Mouse (Mus musculus) liver, embryonic 12.5 days (tissue): ENCODE data around the gene Spic. TPM values are rescaled to one million over a fixed set of nuclear protein-coding genes. Genes with fewer than 3 reads are reported as not detected.

Experiments used
- ATAC-seq: fragments of 200-750 bp; cut with Nextera tagmentation; 2 replicates; pipeline ENCODE4 v1.8.0; 2017; ENCODE audit warnings: moderate number of reproducible peaks, mild to moderate bottlenecking, moderate library complexity
- H3K27ac ChIP-seq: fragments of 300-500 bp; sonication (generic); 2 replicates; pipeline ENCODE4 v1.5.1; 2016; ENCODE audit warnings: mild to moderate bottlenecking
- H3K27me3 ChIP-seq: fragments of 300-500 bp; sonication (generic); replicated peaks from 2 replicates; pipeline ENCODE4 v1.6.1; 2016; ENCODE audit warnings: mild to moderate bottlenecking, moderate library complexity
- H3K36me3 ChIP-seq: fragments of 300-500 bp; sonication (generic); 2 replicates; pipeline ENCODE4 v1.6.1; 2016; ENCODE audit warnings: mild to moderate bottlenecking, moderate library complexity
- H3K4me1 ChIP-seq: fragments of 300-500 bp; sonication (generic); 2 replicates; pipeline ENCODE4 v1.6.1; 2016
- H3K4me2 ChIP-seq: fragments of 300-500 bp; sonication (generic); 2 replicates; pipeline ENCODE4 v1.6.1; 2016; ENCODE audit warnings: mild to moderate bottlenecking, moderate library complexity
- H3K4me3 ChIP-seq: fragments of 300-500 bp; sonication (generic); 2 replicates; pipeline ENCODE4 v1.5.1; 2016; ENCODE audit warnings: mild to moderate bottlenecking, moderate library complexity
- H3K9ac ChIP-seq: fragments of 300-500 bp; sonication (generic); 2 replicates; pipeline ENCODE4 v1.6.1; 2016; ENCODE audit warnings: mild to moderate bottlenecking, moderate library complexity
- H3K9me3 ChIP-seq: fragments of 300-500 bp; sonication (generic); replicated peaks from 2 replicates; pipeline ENCODE4 v1.6.1; 2016; ENCODE audit warnings: mild to moderate bottlenecking, moderate library complexity
- WGBS: fragments of 180-500 bp; shearing (Covaris S2); methylation state at CpG from one replicate; pipeline ENCODE4 v1.1.7; 2016; ENCODE audit not compliant: insufficient replicate concordance; 5-methylcytosine and 5-hydroxymethylcytosine counted together
- polyA plus RNA-seq: library from polyadenylated mRNA; unstranded; fragments of >200 nt; fragmentation: Nextera tagmentation; extraction: Ambion mirVana; gene quantifications from 2 replicates; pipeline ENCODE4 v1.2.1, GENCODE M21; 2016

Gene Spic
- polyA plus RNA-seq, 1 experiment from 2014 or later: 5.8 TPM

DNA sequence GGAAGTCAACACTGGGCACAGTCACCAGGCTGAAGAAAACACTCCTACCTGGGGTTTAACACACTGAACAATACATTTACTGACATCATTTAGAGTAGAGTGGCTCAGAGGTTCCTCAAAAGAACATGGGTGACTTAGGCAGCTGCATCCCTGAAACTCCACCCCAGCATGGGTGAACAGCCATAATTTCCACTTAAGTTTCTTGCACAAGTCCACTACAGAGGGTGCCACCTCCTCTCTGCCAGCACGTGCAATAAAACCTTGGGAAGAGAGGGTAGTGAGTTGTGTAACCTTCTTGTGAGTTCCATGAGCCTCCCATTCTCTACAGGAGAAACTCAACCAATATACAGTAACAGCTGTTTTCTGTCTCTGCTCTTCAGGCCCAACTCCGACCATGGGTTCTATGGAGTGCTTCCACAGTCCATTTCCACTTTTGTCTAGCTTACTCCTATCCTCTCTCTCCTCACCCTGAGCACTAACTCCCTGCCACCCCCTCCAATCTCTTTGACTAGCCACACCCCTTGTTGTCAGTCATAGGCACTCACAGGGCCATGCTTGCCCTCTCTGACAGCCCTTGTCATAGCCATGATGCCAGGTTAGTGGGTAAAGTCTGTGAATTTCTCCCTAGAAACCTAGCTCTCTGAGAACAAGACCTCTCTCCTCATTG, 54.0 kb downstream of the Spic start:
- Histone ChIP-seq H3K27ac (no peak overlapping the region), H3K27me3 (no peaks in the 10 kb centered on the region), H3K36me3 (no peaks in the 10 kb centered on the region), H3K4me1 (no peaks in the 10 kb centered on the region), H3K4me2 (no peak overlapping the region), H3K9me3 (no peaks in the 10 kb centered on the region), H3K4me3 (no peak overlapping the region), H3K9ac (no peak overlapping the region)
- ATAC-seq: no peak
- whole genome bisulfite sequencing: 57% methylated on average over 2 of the region's 2 CpGs

- no peak for ATAC-seq
- Histone ChIP-seq H3K27me3 (no peaks in the 10 kb centered on the region), H3K9ac (no peak overlapping the region), H3K4me1 (no peaks in the 10 kb centered on the region), H3K4me2 (no peak overlapping the region), H3K4me3 (no peak overlapping the region), H3K27ac (no peak overlapping the region), H3K9me3 (no peaks in the 10 kb centered on the region), H3K36me3 (no peaks in the 10 kb centered on the region)
- WGBS: 71% methylated on average over 4 of the region's 4 CpGs
Observed at GRCm38 (mm10) chr10:88627052-88627451, 57.8 kb downstream of the Spic start.

DNA sequence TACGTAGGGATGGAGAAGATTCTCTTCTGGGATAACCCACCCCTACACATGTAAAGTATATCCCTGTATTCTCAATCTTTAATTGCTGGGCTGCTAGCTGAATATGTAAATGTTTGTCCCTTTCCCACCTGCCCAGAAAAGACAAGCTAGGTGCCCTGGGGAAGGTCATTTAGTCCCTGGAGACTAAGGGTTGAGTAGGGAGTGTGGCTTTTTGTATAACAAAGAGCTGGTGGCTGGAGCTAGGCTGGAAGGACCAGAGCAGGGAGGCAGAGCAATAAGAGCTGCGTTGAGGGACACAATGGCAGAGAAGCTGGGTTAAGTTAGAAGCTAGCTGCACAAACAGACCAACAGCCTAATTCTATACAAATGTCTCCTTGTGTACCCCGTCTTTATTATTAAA, 58.6 kb downstream of the Spic start:
- no peaks in the 10 kb centered on the region for H3K9me3 ChIP-seq
- H3K9ac ChIP-seq: no peak overlapping the region
- H3K4me1 ChIP-seq: no peaks in the 10 kb centered on the region
- no peaks in the 10 kb centered on the region for H3K27me3 ChIP-seq
- no peak overlapping the region for H3K4me2 ChIP-seq
- no peaks in the 10 kb centered on the region for H3K36me3 ChIP-seq
- ATAC-seq: no peak
- no peak overlapping the region for H3K27ac ChIP-seq
- WGBS: 65% methylated on average over 3 of the region's 3 CpGs
- no peak overlapping the region for H3K4me3 ChIP-seq

Other genes with a start within 250 kb of the Spic start
- gene Sycp3, start 225.4 kb downstream of the Spic start, polyA plus RNA-seq: 0.16 TPM in 1 of 2 replicates, not detected in the other
- 7.0 and 8.2 TPM in 2 replicates for gene Chpt1, start 180.9 kb downstream of the Spic start, polyA plus RNA-seq
- 0.46 and 0.48 TPM in 2 replicates for gene Mybpc1, start 79.9 kb downstream of the Spic start, polyA plus RNA-seq
- gene Arl1, start 45.8 kb upstream of the Spic start, polyA plus RNA-seq: 75.3 and 77.7 TPM in 2 replicates
- gene Utp20, start 141.8 kb upstream of the Spic start, polyA plus RNA-seq: 15.5 and 17.2 TPM in 2 replicates
- gene Slc5a8, start 201.0 kb upstream of the Spic start, polyA plus RNA-seq: 0.07 TPM in 1 of 2 replicates, not detected in the other